Mouse (Mus musculus) spleen, adult 2 months (tissue): ENCODE measurements at regions not wholly inside any gene's neighbourhood (a gene's known extent, or its start where the extent isn't known, plus 50 kb on each side); places are given as distances from the start of the nearest gene placed in this dataset.

ENCODE experiments used
- DNase-seq, 2 experiments: peaks; one replicate each; pipeline versions ENCODE4 v3.0.0 to v3.0.0-alpha.2; 2012 to 2021; ENCODE audit warnings: low spot score in 2 of 2, low read depth in 1 of 2
- H3K27ac ChIP-seq: fragments of 200-500 bp; 2 replicates; pipeline ENCODE4 v1.5.1; 2012; ENCODE audit warnings: low read length, inconsistent platforms; ENCODE audit not compliant: insufficient read depth
- H3K27me3 ChIP-seq: fragments of 200-500 bp; 2 replicates; pipeline ENCODE4 v1.6.1; 2012; ENCODE audit warnings: mild to moderate bottlenecking, moderate library complexity, low read length, inconsistent platforms; ENCODE audit not compliant: control insufficient read depth, insufficient read depth
- H3K36me3 ChIP-seq: fragments of 200-500 bp; 2 replicates; pipeline ENCODE4 v1.6.1; 2012; ENCODE audit warnings: mild to moderate bottlenecking, low read length, inconsistent platforms; ENCODE audit not compliant: control insufficient read depth, insufficient read depth
- H3K4me1 ChIP-seq: fragments of 200-500 bp; 2 replicates; pipeline ENCODE4 v1.6.1; 2011; ENCODE audit warnings: inconsistent platforms; ENCODE audit not compliant: control insufficient read depth, insufficient read depth, insufficient read length
- H3K4me3 ChIP-seq: fragments of 200-500 bp; 2 replicates; pipeline ENCODE4 v1.5.1; 2011; ENCODE audit warnings: mild to moderate bottlenecking, inconsistent platforms; ENCODE audit not compliant: insufficient read depth, insufficient read length; ENCODE audit errors: extremely low read depth
- CTCF ChIP-seq: fragments of 200-500 bp; IDR thresholded peaks from 2 replicates; pipeline ENCODE4 v1.5.1; 2011; ENCODE audit warnings: mild to moderate bottlenecking, inconsistent platforms; ENCODE audit not compliant: insufficient read depth, insufficient read length, insufficient replicate concordance; ENCODE audit errors: extremely low read depth
- POLR2A ChIP-seq: fragments of 200-500 bp; IDR thresholded peaks from 2 replicates; pipeline ENCODE4 v1.6.1; 2011; ENCODE audit warnings: low read depth, low read length, inconsistent platforms
- WGBS: fragments of 180-500 bp; shearing (Covaris S2); methylation state at CpG from one replicate; pipeline ENCODE4 v1.1.7; 2018; 5-methylcytosine and 5-hydroxymethylcytosine counted together

GRCm38 (mm10) chr2:21267149-21267761 is 61.7 kb downstream of the Thnsl1 start:
- no peak for DNase-seq
- Histone ChIP-seq H3K27me3 (no peaks in the 10 kb centered on the region), H3K4me1 (no peaks in the 10 kb centered on the region), H3K27ac (no peak overlapping the region), H3K36me3 (no peaks in the 10 kb centered on the region), H3K4me3 (no peak overlapping the region)
- 55% methylated on average over 6 of the region's 6 CpGs for WGBS
- TF ChIP-seq POLR2A (no peak), CTCF (no peak)

GRCm38 (mm10) chr2:21269989-21270846 is 64.7 kb downstream of the Thnsl1 start:
- Histone ChIP-seq H3K27me3 (no peaks in the 10 kb centered on the region), H3K27ac (no peak overlapping the region), H3K4me3 (no peak overlapping the region), H3K36me3 (no peaks in the 10 kb centered on the region), H3K4me1 (no peaks in the 10 kb centered on the region)
- 57% methylated on average over 12 of the region's 12 CpGs for WGBS
- TF ChIP-seq CTCF (no peak), POLR2A (no peak)
- no peak for DNase-seq

DNA sequence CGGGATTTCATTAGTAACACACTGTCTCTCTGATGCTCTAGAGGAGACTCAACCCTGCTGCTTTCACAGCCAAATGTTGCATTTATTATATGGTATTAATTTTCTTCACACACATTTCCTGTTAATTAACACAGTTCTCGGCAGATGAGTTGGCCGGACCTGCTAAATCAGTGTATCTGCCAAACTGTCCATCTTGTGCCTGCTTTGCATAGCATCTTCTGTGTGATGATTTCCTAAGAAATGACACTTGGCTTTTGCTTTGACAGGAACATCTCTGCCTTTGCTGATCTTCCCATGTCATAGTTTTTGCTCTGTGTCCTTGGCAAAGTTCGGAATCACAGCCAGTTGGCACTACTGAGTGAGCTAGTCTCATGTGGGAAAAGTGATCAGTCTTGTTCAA is 67.9 kb downstream of the Thnsl1 start:
- H3K36me3 ChIP-seq, result no peaks in the 10 kb centered on the region
- H3K4me3 ChIP-seq, result no peak overlapping the region
- no peak for DNase-seq
- H3K27me3 ChIP-seq, result no peaks in the 10 kb centered on the region
- 90% methylated on average over 4 of the region's 4 CpGs for WGBS
- H3K4me1 ChIP-seq, result no peaks in the 10 kb centered on the region
- no peak overlapping the region for H3K27ac ChIP-seq
- TF ChIP-seq POLR2A (no peak), CTCF (no peak)

DNA sequence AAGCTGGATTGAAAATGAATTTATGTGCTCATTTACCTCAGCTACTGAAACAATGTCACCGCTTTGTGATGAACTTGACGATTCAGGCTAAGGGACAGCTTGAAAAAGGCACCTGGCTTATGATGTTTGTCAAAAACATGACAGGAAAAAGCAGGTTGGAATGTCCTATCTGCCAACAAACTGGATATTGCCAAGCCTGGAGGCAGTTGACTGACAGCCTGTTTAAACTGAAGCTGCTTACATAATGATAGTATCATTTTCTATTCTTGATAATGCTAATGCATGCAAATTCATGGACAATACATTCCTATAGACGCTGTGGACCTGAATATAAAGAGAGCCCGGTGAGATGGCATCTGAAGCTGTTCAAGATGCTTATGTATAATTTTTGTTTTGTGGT is 69.8 kb downstream of the Thnsl1 start:
- no peak for TF ChIP-seq POLR2A
- no peak for TF ChIP-seq CTCF
- DNase-seq, result no peak
- Histone ChIP-seq H3K27ac (no peak overlapping the region), H3K27me3 (no peaks in the 10 kb centered on the region), H3K4me1 (no peaks in the 10 kb centered on the region), H3K4me3 (no peak overlapping the region), H3K36me3 (no peaks in the 10 kb centered on the region)
- 93% methylated on average over 4 of the region's 4 CpGs for WGBS

DNA sequence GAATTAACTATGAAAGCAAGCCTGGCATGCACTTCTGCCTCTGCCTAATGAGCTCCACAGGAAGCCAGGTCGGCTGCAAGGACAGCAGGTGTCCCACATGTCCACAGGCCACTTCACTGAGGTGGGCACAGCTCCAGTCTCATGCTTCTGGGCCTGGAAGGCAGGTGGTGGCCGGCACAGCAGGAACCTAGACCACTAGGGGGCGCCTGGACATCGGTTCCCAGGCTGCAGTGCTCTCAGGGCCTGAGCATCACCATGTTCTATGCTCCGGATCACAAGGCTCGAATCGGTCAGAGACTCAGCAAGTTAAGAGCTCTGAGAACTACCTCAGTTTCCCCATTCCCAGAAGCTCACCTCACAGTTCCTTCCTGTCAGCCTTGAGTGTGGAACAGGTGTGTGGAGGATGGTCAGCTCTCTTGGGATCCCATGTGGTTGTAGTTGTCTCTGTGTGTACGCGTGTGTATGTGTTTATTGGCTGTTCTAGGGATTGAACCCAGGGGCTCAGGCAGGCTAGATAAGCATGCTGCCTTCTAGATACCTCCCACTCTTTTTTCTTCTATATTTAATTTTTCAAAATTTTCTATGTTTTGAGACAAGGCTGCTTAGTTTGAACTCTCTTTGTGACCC is 75.4 kb downstream of the Thnsl1 start:
- H3K27me3 ChIP-seq, result no peaks in the 10 kb centered on the region
- WGBS, result 31% methylated on average over 9 of the region's 9 CpGs
- peak in 1 of 2 experiments; percentile 37 for DNase-seq

GRCm38 (mm10) chr2:21282505-21283200 is 77.1 kb downstream of the Thnsl1 start:
- TF ChIP-seq POLR2A (no peak), CTCF (no peak)
- Histone ChIP-seq H3K36me3 (no peaks in the 10 kb centered on the region), H3K4me1 (no peaks in the 10 kb centered on the region), H3K27ac (no peak overlapping the region), H3K4me3 (no peak overlapping the region), H3K27me3 (no peaks in the 10 kb centered on the region)
- 89% methylated on average over 14 of the region's 14 CpGs for WGBS
- DNase-seq, result no peak

More for the DNA sequence above, 75.4 kb downstream of the Thnsl1 start:
- no peaks in the 10 kb centered on the region for H3K4me1 ChIP-seq
- H3K27ac ChIP-seq, result no peak overlapping the region
- H3K36me3 ChIP-seq, result no peaks in the 10 kb centered on the region
- no peak for TF ChIP-seq POLR2A
- TF ChIP-seq CTCF, result peak; percentile 62; the same call in 1 of the 2 replicates
- no peak overlapping the region for H3K4me3 ChIP-seq

- no peak for DNase-seq
- H3K4me1 ChIP-seq, result no peaks in the 10 kb centered on the region
- TF ChIP-seq CTCF (no peak), POLR2A (no peak)
- H3K27ac ChIP-seq, result no peak overlapping the region
- H3K27me3 ChIP-seq, result no peaks in the 10 kb centered on the region
- no peak overlapping the region for H3K4me3 ChIP-seq
- no peaks in the 10 kb centered on the region for H3K36me3 ChIP-seq
- 88% methylated on average over 3 of the region's 3 CpGs for WGBS
These were observed 79.4 kb downstream of the Thnsl1 start for GRCm38 (mm10) chr2:21284881-21285280.
